Mouse (Mus musculus): ENCODE data around the gene Pik3ip1. TPM values are rescaled to one million over a fixed set of nuclear protein-coding genes. Genes with fewer than 3 reads are reported as not detected.
A peak's percentile ranks its signal among the peaks of the same experiment; 100 is the strongest.

The Pik3ip1 gene
- polyA plus RNA-seq, 2 experiments = 0.42 to 0.79 TPM

DNA sequence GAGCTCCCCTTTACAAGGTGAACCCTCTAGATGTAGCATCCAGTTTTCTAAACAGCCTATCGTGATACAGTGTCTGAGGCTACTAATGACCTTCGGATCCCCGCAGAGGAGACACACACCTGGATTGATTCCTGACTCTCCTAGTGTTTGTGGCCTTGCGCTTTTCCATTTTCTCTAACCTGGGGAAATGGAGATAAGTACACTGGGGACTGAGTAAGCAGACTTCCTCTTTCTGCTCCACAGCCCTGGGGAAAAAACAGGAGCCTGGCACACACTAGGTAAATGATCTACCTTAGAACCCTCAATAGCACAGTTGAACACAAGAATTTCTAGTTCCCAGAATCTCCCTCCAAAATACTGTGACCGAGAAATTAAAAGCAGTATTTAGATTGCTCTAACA, 42.3 kb upstream of the Pik3ip1 start:
- no peak for DNase-seq (ENCODE audit: low read depth in 3 of 3, low spot score in 3 of 3)
- Histone ChIP-seq H3K4me3 (ENCODE audit: insufficient read depth in 1 of 2, low read depth in 2 of 2, low read length in 2 of 2) (no peak overlapping the region), H3K9ac (replicated peaks) (no peak overlapping the region), H3K36me3 (replicated peaks; ENCODE audit: control insufficient read depth, insufficient read depth, low read depth) (no peaks in the 10 kb centered on the region), H3K27ac (no peak overlapping the region), H3K4me2 (ENCODE audit: low read depth) (peak overlapping the region; percentile 99), H3K4me1 (replicated peaks; ENCODE audit: control insufficient read depth in 2 of 2, insufficient read depth in 2 of 2, low read length in 1 of 2) (peaks cover 3 to 22% of the 10 kb centered on the region in 2 experiments; a peak in 3 of 4 replicates), H3K9me3 (ENCODE audit: control insufficient read depth, low read length) (no peaks in the 10 kb centered on the region), H3K27me3 (ENCODE audit: control insufficient read depth, insufficient read depth, low read length) (no peaks in the 10 kb centered on the region)
- WGBS (ENCODE audit: insufficient replicate concordance) = 37% methylated on average over 5 of the region's 5 CpGs
- no peak for TF ChIP-seq CTCF (IDR thresholded peaks at IDR 0.05; ENCODE audit: low read depth)
- TF ChIP-seq EP300 (IDR thresholded peaks at IDR 0.05; ENCODE audit: low read depth) = no peak
- no peak for ATAC-seq (ENCODE audit: insufficient read depth)

GRCm38 (mm10) chr11:3288521-3289301, 41.5 kb upstream of the Pik3ip1 start, which contains the start of gene Patz1:
Gene Patz1 (plus strand): TSS chr11:3288874.
- Histone ChIP-seq H3K9me3 (ENCODE audit: control insufficient read depth, low read length) (no peaks in the 10 kb centered on the region), H3K9ac (replicated peaks) (peak within 1 kb of the TSS; percentile 73), H3K4me1 (replicated peaks; ENCODE audit: control insufficient read depth in 2 of 2, insufficient read depth in 2 of 2, low read length in 1 of 2) (peaks cover 3 to 30% of the 10 kb centered on the region in 2 experiments), H3K27ac (peak within 1 kb of the TSS; percentile 40), H3K27me3 (ENCODE audit: control insufficient read depth, insufficient read depth, low read length) (no peaks in the 10 kb centered on the region), H3K4me3 (ENCODE audit: insufficient read depth in 1 of 2, low read depth in 2 of 2, low read length in 2 of 2) (peak within 1 kb of the TSS; percentile 80 to 87), H3K36me3 (replicated peaks; ENCODE audit: control insufficient read depth, insufficient read depth, low read depth) (peaks cover 5% of the 10 kb centered on the region; the same call in 1 of the 2 replicates), H3K4me2 (ENCODE audit: low read depth) (peak within 1 kb of the TSS; percentile 99)
- DNase-seq (ENCODE audit: low read depth in 3 of 3, low spot score in 3 of 3) (peak in 1 of 3 experiments; percentile 45), ATAC-seq (ENCODE audit: insufficient read depth) (peak; percentile 44)
- TF ChIP-seq EP300 (IDR thresholded peaks at IDR 0.05; ENCODE audit: low read depth) (no peak), CTCF (IDR thresholded peaks at IDR 0.05; ENCODE audit: low read depth) (no peak)
- WGBS (ENCODE audit: insufficient replicate concordance) = under 1% methylated on average over 41 of the region's 41 CpGs

GRCm38 (mm10) chr11:3289302-3289802, 40.8 kb upstream of the Pik3ip1 start:
- H3K4me3 ChIP-seq (ENCODE audit: insufficient read depth in 1 of 2, low read depth in 2 of 2, low read length in 2 of 2) = peak overlapping the region; percentile 80 to 87
- peaks cover 3 to 33% of the 10 kb centered on the region in 2 experiments for H3K4me1 ChIP-seq (replicated peaks; ENCODE audit: control insufficient read depth in 2 of 2, insufficient read depth in 2 of 2, low read length in 1 of 2)
- peaks cover 12% of the 10 kb centered on the region for H3K36me3 ChIP-seq (replicated peaks; ENCODE audit: control insufficient read depth, insufficient read depth, low read depth)
- no peaks in the 10 kb centered on the region for H3K9me3 ChIP-seq (ENCODE audit: control insufficient read depth, low read length)
- peak overlapping the region; percentile 73 for H3K9ac ChIP-seq (replicated peaks)
- TF ChIP-seq EP300 (IDR thresholded peaks at IDR 0.05; ENCODE audit: low read depth) (no peak), CTCF (IDR thresholded peaks at IDR 0.05; ENCODE audit: low read depth) (0 out of 2 replicates have a peak, but pooled peaks have one; percentile 7)
- peak overlapping the region; percentile 40 for H3K27ac ChIP-seq
- WGBS (ENCODE audit: insufficient replicate concordance) = under 1% methylated on average over 33 of the region's 40 CpGs
- H3K27me3 ChIP-seq (ENCODE audit: control insufficient read depth, insufficient read depth, low read length) = no peaks in the 10 kb centered on the region
- ATAC-seq (ENCODE audit: insufficient read depth) = peak; percentile 65
- DNase-seq (ENCODE audit: low read depth in 3 of 3, low spot score in 3 of 3) = peak in 1 of 3 experiments; percentile 29
- H3K4me2 ChIP-seq (ENCODE audit: low read depth) = peak overlapping the region; percentile 99

- peak overlapping the region; percentile 73 for H3K9ac ChIP-seq (replicated peaks)
- peak; percentile 65 for TF ChIP-seq CTCF (IDR thresholded peaks at IDR 0.05; ENCODE audit: low read depth)
- no peak for TF ChIP-seq EP300 (IDR thresholded peaks at IDR 0.05; ENCODE audit: low read depth)
- peak; percentile 60 to 62 (median 61) for DNase-seq (ENCODE audit: low read depth in 3 of 3, low spot score in 3 of 3)
- peak overlapping the region; percentile 40 for H3K27ac ChIP-seq
- ATAC-seq (ENCODE audit: insufficient read depth) = peak; percentile 59
- WGBS (ENCODE audit: insufficient replicate concordance) = under 1% methylated on average over 85 of the region's 92 CpGs
- peak overlapping the region; percentile 80 to 87 for H3K4me3 ChIP-seq (ENCODE audit: insufficient read depth in 1 of 2, low read depth in 2 of 2, low read length in 2 of 2)
- no peaks in the 10 kb centered on the region for H3K27me3 ChIP-seq (ENCODE audit: control insufficient read depth, insufficient read depth, low read length)
- H3K4me1 ChIP-seq (replicated peaks; ENCODE audit: control insufficient read depth in 2 of 2, insufficient read depth in 2 of 2, low read length in 1 of 2) = peaks cover 3 to 33% of the 10 kb centered on the region in 2 experiments
- H3K9me3 ChIP-seq (ENCODE audit: control insufficient read depth, low read length) = no peaks in the 10 kb centered on the region
- peaks cover 16% of the 10 kb centered on the region for H3K36me3 ChIP-seq (replicated peaks; ENCODE audit: control insufficient read depth, insufficient read depth, low read depth)
- peak overlapping the region; percentile 99 for H3K4me2 ChIP-seq (ENCODE audit: low read depth)
Observed at GRCm38 (mm10) chr11:3289803-3290639, 40.2 kb upstream of the Pik3ip1 start.
